Mouse (Mus musculus) left cerebral cortex, adult 9 months (tissue): ENCODE results near the gene Adam26b.
"Not testable (repeated sequence)": the region's sequence is repeated elsewhere in the genome, so short reads cannot be mapped to it uniquely, and the experiment has no call there.

Source experiments
- DNase-seq, 2 experiments: peaks; one replicate each; pipeline ENCODE4 v3.0.0; 2022; ENCODE audit warnings: low spot score in 2 of 2

Adam26b gene

GRCm38 (mm10) chr8:43528006-43528405, at the start of gene Adam26b:
Gene Adam26b, minus strand, starts transcription at chr8:43528106.
- DNase-seq, result not testable (repeated sequence)

GRCm38 (mm10) chr8:43576607-43577006, 48.7 kb upstream of the Adam26b start, which contains the start of gene Adam26a:
Gene Adam26a, minus strand, starts transcription at chr8:43576707.
- not testable (repeated sequence) for DNase-seq
